Mouse (Mus musculus) CH12.LX (cell line): ENCODE data around the gene Ascc2. TPM values are rescaled to one million over a fixed set of nuclear protein-coding genes. Genes with fewer than 3 reads are reported as not detected.

Experiments used
- DNase-seq: peaks from one replicate; pipeline ENCODE4 v3.0.0-alpha.2; 2013; ENCODE audit errors: extremely low read depth
- H3K27ac ChIP-seq: 2 replicates; pipeline ENCODE4 v1.5.1; 2012; ENCODE audit warnings: low read depth, mild to moderate bottlenecking, control low read depth, moderate library complexity; ENCODE audit not compliant: insufficient read depth
- H3K27me3 ChIP-seq: replicated peaks from 2 replicates; pipeline ENCODE3; 2012; ENCODE audit warnings: inconsistent platforms
- H3K36me3 ChIP-seq, 2 experiments: replicated peaks in 1 of 2; 2 replicates each; pipeline versions ENCODE3 to v1.6.1; 2012; ENCODE audit warnings: inconsistent platforms in 1 of 2, low read length in 1 of 2, mild to moderate bottlenecking in 1 of 2, mixed read lengths in 1 of 2, moderate library complexity in 1 of 2; ENCODE audit not compliant: control insufficient read depth in 1 of 2, insufficient read depth in 1 of 2
- H3K4me1 ChIP-seq, 2 experiments: 2 replicates each; pipeline ENCODE4 v1.6.1; 2012; ENCODE audit warnings: inconsistent platforms in 1 of 2, moderate library complexity in 1 of 2; ENCODE audit not compliant: insufficient read depth in 2 of 2, control insufficient read depth in 1 of 2
- H3K4me2 ChIP-seq: 2 replicates; pipeline ENCODE4 v1.6.1; 2012; ENCODE audit warnings: low read depth, mild to moderate bottlenecking, control low read depth; ENCODE audit not compliant: poor library complexity, insufficient read depth, severe bottlenecking
- H3K4me3 ChIP-seq, 3 experiments: fragments of 150-350 bp in 1 of 3; sonication (generic) in 1 of 3; replicated peaks in 1 of 3; 2 replicates each; pipeline versions ENCODE3 to v1.5.1; 2011 to 2012; ENCODE audit warnings: low read depth in 2 of 3, low read length in 2 of 3, mild to moderate bottlenecking in 2 of 3, moderate library complexity in 2 of 3, control low read depth in 1 of 3, improper control_type of control experiment in 1 of 3, inconsistent platforms in 1 of 3, mixed read lengths in 1 of 3; ENCODE audit not compliant: poor library complexity in 1 of 3
- H3K79me2 ChIP-seq: replicated peaks from 2 replicates; pipeline ENCODE4 v1.6.1; 2012; ENCODE audit warnings: mild to moderate bottlenecking, moderate library complexity; ENCODE audit not compliant: control insufficient read depth, poor library complexity, insufficient read depth, severe bottlenecking; ENCODE audit errors: extremely low read depth
- H3K9ac ChIP-seq: 2 replicates; pipeline ENCODE4 v1.6.1; 2012; ENCODE audit warnings: low read depth, mild to moderate bottlenecking, control low read depth, moderate library complexity; ENCODE audit not compliant: insufficient read depth
- H3K9me3 ChIP-seq: replicated peaks from 2 replicates; pipeline ENCODE3; 2012; ENCODE audit warnings: low read length, inconsistent platforms, mixed read lengths
- BHLHE40 ChIP-seq: IDR thresholded peaks from 2 replicates; pipeline ENCODE4 v1.6.1; 2011; ENCODE audit warnings: mild to moderate bottlenecking, low read depth, low read length, improper control_type of control experiment
- CHD1 ChIP-seq: IDR thresholded peaks from 2 replicates; pipeline ENCODE4 v1.6.1; 2012; ENCODE audit warnings: low read depth, low read length, improper control_type of control experiment, inconsistent platforms
- CHD2 ChIP-seq: IDR thresholded peaks from 2 replicates; pipeline ENCODE4 v1.6.1; 2011; ENCODE audit warnings: low read length, improper control_type of control experiment
- CTCF ChIP-seq, 2 experiments: IDR thresholded peaks in 1 of 2; conservative IDR thresholded peaks in 1 of 2; 2 replicates each; pipeline ENCODE4 v1.5.1; 2011 to 2012; ENCODE audit warnings: low read depth in 2 of 2, low read length in 2 of 2, improper control_type of control experiment in 1 of 2, inconsistent platforms in 1 of 2, mild to moderate bottlenecking in 1 of 2, moderate library complexity in 1 of 2
- E2F4 ChIP-seq: IDR thresholded peaks from 2 replicates; pipeline ENCODE4 v1.6.1; 2011; ENCODE audit warnings: low read depth, low read length, improper control_type of control experiment; ENCODE audit not compliant: insufficient replicate concordance
- ELF1 ChIP-seq: IDR thresholded peaks from 2 replicates; pipeline ENCODE4 v1.6.1; 2014; ENCODE audit warnings: low read depth, mild to moderate bottlenecking, inconsistent platforms, low read length, improper control_type of control experiment
- EP300 ChIP-seq: IDR thresholded peaks from 2 replicates; pipeline ENCODE4 v1.6.1; 2011; ENCODE audit warnings: low read length, improper control_type of control experiment
- ETS1 ChIP-seq: conservative IDR thresholded peaks from 2 replicates; pipeline ENCODE4 v1.6.1; 2012; ENCODE audit warnings: low read depth, mild to moderate bottlenecking, inconsistent platforms, low read length, improper control_type of control experiment, moderate library complexity
- GABPA ChIP-seq: IDR thresholded peaks from 2 replicates; pipeline ENCODE4 v1.6.1; 2012; ENCODE audit warnings: low read depth, low read length, improper control_type of control experiment, inconsistent platforms; ENCODE audit not compliant: insufficient replicate concordance
- HCFC1 ChIP-seq: IDR thresholded peaks from 2 replicates; pipeline ENCODE4 v1.6.1; 2012; ENCODE audit warnings: low read depth, mild to moderate bottlenecking, inconsistent platforms, low read length, improper control_type of control experiment
- IRF4 ChIP-seq: IDR thresholded peaks from 2 replicates; pipeline ENCODE4 v1.6.1; 2014; ENCODE audit warnings: low read depth, mild to moderate bottlenecking, inconsistent platforms, low read length, improper control_type of control experiment
- JUN ChIP-seq: IDR thresholded peaks from 2 replicates; pipeline ENCODE4 v1.6.1; 2011; ENCODE audit warnings: low read depth, mild to moderate bottlenecking, low read length, improper control_type of control experiment, moderate library complexity; ENCODE audit not compliant: insufficient read depth
- JUND ChIP-seq: conservative IDR thresholded peaks from 2 replicates; pipeline ENCODE4 v1.6.1; 2011; ENCODE audit warnings: low read depth, low read length, improper control_type of control experiment
- KAT2A ChIP-seq: IDR thresholded peaks from 2 replicates; pipeline ENCODE4 v1.6.1; 2012; ENCODE audit warnings: low read length, improper control_type of control experiment, inconsistent platforms; ENCODE audit not compliant: insufficient replicate concordance
- MAFK ChIP-seq: IDR thresholded peaks from 2 replicates; pipeline ENCODE4 v1.6.1; 2011; ENCODE audit warnings: low read length, improper control_type of control experiment; ENCODE audit not compliant: insufficient replicate concordance
- MAX ChIP-seq: IDR thresholded peaks from 2 replicates; pipeline ENCODE4 v1.6.1; 2011; ENCODE audit warnings: low read length, improper control_type of control experiment
- MAZ ChIP-seq: IDR thresholded peaks from 2 replicates; pipeline ENCODE4 v1.6.1; 2012; ENCODE audit warnings: low read depth, mild to moderate bottlenecking, inconsistent platforms, low read length, improper control_type of control experiment, moderate library complexity
- MEF2A ChIP-seq: IDR thresholded peaks from 2 replicates; pipeline ENCODE4 v1.6.1; 2014; ENCODE audit warnings: low read depth, mild to moderate bottlenecking, inconsistent platforms, low read length, improper control_type of control experiment, borderline replicate concordance
- MXI1 ChIP-seq: IDR thresholded peaks from 2 replicates; pipeline ENCODE4 v1.6.1; 2011; ENCODE audit warnings: mild to moderate bottlenecking, low read depth, low read length, improper control_type of control experiment
- MYC ChIP-seq: IDR thresholded peaks from 2 replicates; pipeline ENCODE4 v1.6.1; 2011; ENCODE audit warnings: low read depth, mild to moderate bottlenecking, improper control_type of control experiment, low read length
- NELFE ChIP-seq: IDR thresholded peaks from 2 replicates; pipeline ENCODE4 v1.6.1; 2011; ENCODE audit warnings: low read depth, low read length, improper control_type of control experiment
- NRF1 ChIP-seq: IDR thresholded peaks from 2 replicates; pipeline ENCODE4 v1.6.1; 2014; ENCODE audit warnings: low read depth, mild to moderate bottlenecking, inconsistent platforms, low read length, improper control_type of control experiment, moderate library complexity
- PAX5 ChIP-seq: IDR thresholded peaks from 2 replicates; pipeline ENCODE4 v1.6.1; 2012; ENCODE audit warnings: low read length, inconsistent platforms, mixed read lengths
- POLR2A ChIP-seq: IDR thresholded peaks from 2 replicates; pipeline ENCODE4 v1.6.1; 2011; ENCODE audit warnings: low read depth, mild to moderate bottlenecking, improper control_type of control experiment, low read length
- POLR2AphosphoS2 ChIP-seq: IDR thresholded peaks from 2 replicates; pipeline ENCODE4 v1.6.1; 2011; ENCODE audit warnings: low read depth, low read length, improper control_type of control experiment
- RAD21 ChIP-seq: IDR thresholded peaks from 2 replicates; pipeline ENCODE4 v1.6.1; 2011; ENCODE audit warnings: low read depth, mild to moderate bottlenecking, low read length, improper control_type of control experiment, moderate library complexity
- RCOR1 ChIP-seq: conservative IDR thresholded peaks from 2 replicates; pipeline ENCODE4 v1.6.1; 2012; ENCODE audit warnings: low read depth, mild to moderate bottlenecking, inconsistent platforms, low read length, improper control_type of control experiment
- SIN3A ChIP-seq: IDR thresholded peaks from 2 replicates; pipeline ENCODE4 v1.6.1; 2012; ENCODE audit warnings: low read length, improper control_type of control experiment, inconsistent platforms
- SMC3 ChIP-seq: IDR thresholded peaks from 2 replicates; pipeline ENCODE4 v1.6.1; 2011; ENCODE audit warnings: low read depth, low read length, improper control_type of control experiment
- TBP ChIP-seq: conservative IDR thresholded peaks from 2 replicates; pipeline ENCODE4 v1.6.1; 2011; ENCODE audit warnings: low read depth, low read length, improper control_type of control experiment
- TCF12 ChIP-seq: IDR thresholded peaks from 2 replicates; pipeline ENCODE4 v1.6.1; 2014; ENCODE audit warnings: low read depth, mild to moderate bottlenecking, inconsistent platforms, low read length, improper control_type of control experiment
- UBTF ChIP-seq: IDR thresholded peaks from 2 replicates; pipeline ENCODE4 v1.6.1; 2012; ENCODE audit warnings: low read depth, mild to moderate bottlenecking, inconsistent platforms, low read length, improper control_type of control experiment, moderate library complexity
- USF1 ChIP-seq: IDR thresholded peaks from 2 replicates; pipeline ENCODE4 v1.6.1; 2014; ENCODE audit warnings: low read depth, mild to moderate bottlenecking, inconsistent platforms, low read length, improper control_type of control experiment
- USF2 ChIP-seq: conservative IDR thresholded peaks from 2 replicates; pipeline ENCODE4 v1.6.1; 2011; ENCODE audit warnings: low read depth, low read length, improper control_type of control experiment
- ZC3H11A ChIP-seq: IDR thresholded peaks from 2 replicates; pipeline ENCODE4 v1.6.1; 2012; ENCODE audit warnings: low read depth, mild to moderate bottlenecking, inconsistent platforms, low read length, improper control_type of control experiment
- ZKSCAN1 ChIP-seq: IDR thresholded peaks from 2 replicates; pipeline ENCODE4 v1.6.1; 2012; ENCODE audit warnings: low read depth, inconsistent platforms, low read length, improper control_type of control experiment, borderline replicate concordance
- ZMIZ1 ChIP-seq: IDR thresholded peaks from 2 replicates; pipeline ENCODE4 v1.6.1; 2012; ENCODE audit warnings: low read depth, mild to moderate bottlenecking, inconsistent platforms, low read length, improper control_type of control experiment
- ZNF384 ChIP-seq: IDR thresholded peaks from 2 replicates; pipeline ENCODE4 v1.6.1; 2012; ENCODE audit warnings: low read depth, low read length, improper control_type of control experiment, inconsistent platforms
- dilution Hi-C: fragments of 300-500 bp; cut with MboI; formaldehyde crosslinking; loops from 2 replicates; pipeline ENCODE4 v1.14.3; 2020; ENCODE audit warnings: low sequenced_read_pairs; ENCODE audit not compliant: extremely low pct_unique_long_range_greater_than_20kb, extremely low pct_ligation_motif_present
- in situ Hi-C: fragments of 300-500 bp; cut with MboI; formaldehyde crosslinking; loops from 3 replicates; pipeline ENCODE4 v1.14.3; 2019; ENCODE audit warnings: low sequenced_read_pairs, low pct_ligation_motif_present, low pct_unique_long_range_greater_than_20kb, mixed read lengths
- polyA plus RNA-seq: library from polyadenylated mRNA; unstranded; fragments of >175 nt; gene quantifications from 2 replicates; pipeline ENCODE4 v1.2.1, GENCODE M21; 2012; ENCODE audit warnings: low read depth; ENCODE audit not compliant: insufficient read length
- total RNA-seq, 2 experiments: library from RNA; depleted of rRNA; stranded (reverse); fragments of 300-350 nt in 1 of 2; fragments of >200 nt in 1 of 2; gene quantifications; 2 replicates each; pipeline ENCODE4 v1.2.3; 2012 to 2014

Ascc2 gene
- total and polyA plus RNA-seq, 3 experiments, result 25.1 to 52.9 (median 34.6) TPM

DNA sequence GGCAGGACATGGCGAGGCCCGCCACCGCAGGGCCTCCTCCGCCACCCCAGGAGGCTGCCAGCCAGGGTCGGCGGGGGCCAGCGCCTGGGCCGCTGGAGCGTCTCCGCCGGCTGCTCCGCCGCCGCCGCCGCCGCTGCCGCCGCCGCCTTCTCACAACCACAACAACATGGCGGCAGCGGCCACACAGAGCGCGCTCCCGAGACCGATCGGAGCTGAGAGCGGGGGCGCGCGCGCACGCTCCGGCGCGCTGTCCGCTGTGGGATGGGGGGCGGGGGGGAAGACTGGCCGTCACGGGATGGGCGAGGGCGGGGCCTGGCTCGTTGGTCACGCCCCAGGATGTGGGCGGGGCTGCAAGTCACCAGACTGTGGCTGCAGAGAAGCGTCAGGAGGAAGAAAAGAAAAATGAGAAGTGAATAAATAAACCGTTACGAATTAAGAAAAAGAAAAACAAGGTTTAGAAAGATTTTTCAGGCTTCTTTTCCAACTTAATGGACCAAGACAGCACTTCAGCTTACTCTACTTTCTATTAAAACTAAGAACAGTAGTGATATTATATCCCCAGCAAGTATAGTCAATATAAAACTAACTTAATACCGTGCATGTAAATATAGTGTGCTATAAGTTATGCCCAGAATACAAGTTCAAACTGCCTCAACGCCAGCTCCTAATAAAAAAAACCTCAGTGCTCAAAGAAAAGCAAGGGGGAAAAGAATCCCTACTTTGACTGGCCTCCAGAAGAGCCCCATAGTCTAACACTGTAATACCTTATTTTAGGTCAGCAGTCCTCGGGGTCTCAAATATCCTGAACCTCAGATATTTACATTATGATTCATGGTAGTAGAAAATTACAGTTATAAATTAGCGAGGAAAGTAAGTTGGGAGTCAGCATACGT, 42.7 kb upstream of the Ascc2 start, which contains the start of gene Mtmr3:
Gene Mtmr3, minus strand, starts transcription at position 256 of the 893 bp plus-strand sequence.
- DNase-seq, result peak; percentile 96
- TF ChIP-seq TCF12 (peak; percentile 45; the same call in 1 of the 2 replicates), E2F4 (no peak), CTCF (conservative IDR thresholded peaks at IDR 0.05 in 1 of 2, IDR thresholded peaks at IDR 0.05 in 1 of 2; ENCODE audit: low read depth in 2 of 2, low read length in 2 of 2) (no peak), JUN (no peak), SMC3 (no peak), ELF1 (0 out of 2 replicates have a peak, but pooled peaks have one; percentile 31), MEF2A (no peak), ZKSCAN1 (no peak), RAD21 (no peak), USF2 (no peak), UBTF (no peak), GABPA (no peak), PAX5 (no peak), ZMIZ1 (0 out of 2 replicates have a peak, but pooled peaks have one; percentile 26), MAFK (no peak), POLR2A (peak; percentile 84), CHD1 (no peak), MXI1 (no peak), MAZ (no peak), IRF4 (0 out of 2 replicates have a peak, but pooled peaks have one; percentile 11), TBP (peak; percentile 84; the same call in 1 of the 2 replicates), ZNF384 (no peak), BHLHE40 (peak; percentile 91), NRF1 (peak; percentile 80), EP300 (no peak), MAX (no peak), ZC3H11A (no peak), JUND (no peak), HCFC1 (peak; percentile 46), NELFE (peak; percentile 15; the same call in 1 of the 2 replicates), RCOR1 (no peak), MYC (no peak), KAT2A (no peak), SIN3A (peak; percentile 41; the same call in 1 of the 2 replicates), ETS1 (no peak), POLR2AphosphoS2 (no peak), CHD2 (peak; percentile 24; the same call in 1 of the 2 replicates), USF1 (peak; percentile 56)
- dilution Hi-C loops, result no loop called here
- Histone ChIP-seq H3K4me2 (peak within 1 kb of the TSS; percentile 100), H3K79me2 (peaks cover 43% of the 10 kb centered on the region), H3K9ac (peak within 1 kb of the TSS; percentile 79), H3K4me1 (peaks cover 8 to 57% of the 10 kb centered on the region in 2 experiments), H3K9me3 (no peaks in the 10 kb centered on the region), H3K27ac (peak within 1 kb of the TSS; percentile 55), H3K27me3 (no peaks in the 10 kb centered on the region), H3K36me3 (peaks cover 0 to 5% of the 10 kb centered on the region in 2 experiments), H3K4me3 (peak within 1 kb of the TSS; percentile 71 to 93 (median 72))
- in situ Hi-C loops, result loop anchor here (5.0 kb wide), 1 partner anchor 42 kb away; the partner anchor contains the start of gene Ascc2
